Mouse (Mus musculus) bone marrow, adult 2 months (tissue): Measurements from ENCODE around the gene Fam71a.

Experiments
- CTCF ChIP-seq: fragments of 200-500 bp; IDR thresholded peaks from 2 replicates; pipeline ENCODE4 v1.5.1; 2011; ENCODE audit warnings: low read length, control low read depth; ENCODE audit not compliant: control insufficient read depth, insufficient read depth
- POLR2A ChIP-seq: fragments of 200-500 bp; IDR thresholded peaks from 2 replicates; pipeline ENCODE4 v1.6.1; 2011; ENCODE audit warnings: low read depth, mild to moderate bottlenecking, control low read depth, low read length, borderline replicate concordance; ENCODE audit not compliant: control insufficient read depth

DNA sequence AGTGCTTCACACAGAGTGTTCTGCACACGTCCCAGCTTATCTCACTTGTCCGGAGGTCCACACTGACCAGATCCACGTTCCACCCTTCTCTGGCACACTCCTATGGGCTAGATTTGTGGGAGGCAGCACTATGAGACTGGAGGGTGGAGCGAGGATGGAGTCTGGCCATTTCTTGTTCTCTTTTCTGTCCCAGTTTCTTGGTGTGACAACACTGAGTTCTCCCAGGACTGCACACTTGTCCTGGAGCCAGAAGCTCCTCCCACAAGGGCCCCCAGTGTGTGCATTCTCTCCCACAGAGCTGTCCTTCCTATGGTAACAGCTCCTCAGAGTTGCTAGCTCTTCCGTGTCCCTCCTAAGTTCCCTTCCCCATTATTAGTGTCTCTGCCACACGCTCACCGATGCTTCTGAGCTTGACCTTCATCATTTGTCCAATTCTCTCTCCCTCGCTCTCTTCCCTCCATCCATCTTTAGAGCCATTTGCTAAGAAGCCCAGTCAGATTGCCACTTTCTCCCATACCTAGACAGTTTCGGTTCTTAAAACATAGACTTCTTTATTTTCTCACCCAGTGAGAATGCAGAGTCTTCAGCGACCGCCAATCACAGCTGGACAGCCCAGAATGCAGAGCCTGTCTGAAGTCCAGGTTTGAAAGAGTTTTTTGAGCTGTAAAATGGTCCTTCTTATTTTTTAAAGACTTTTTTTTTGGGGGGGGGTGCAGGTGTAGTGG is 48.9 kb downstream of the Fam71a start:
- TF ChIP-seq POLR2A (no peak), CTCF (no peak)
